Mouse (Mus musculus): ENCODE measurements around the gene Manba.

DNA sequence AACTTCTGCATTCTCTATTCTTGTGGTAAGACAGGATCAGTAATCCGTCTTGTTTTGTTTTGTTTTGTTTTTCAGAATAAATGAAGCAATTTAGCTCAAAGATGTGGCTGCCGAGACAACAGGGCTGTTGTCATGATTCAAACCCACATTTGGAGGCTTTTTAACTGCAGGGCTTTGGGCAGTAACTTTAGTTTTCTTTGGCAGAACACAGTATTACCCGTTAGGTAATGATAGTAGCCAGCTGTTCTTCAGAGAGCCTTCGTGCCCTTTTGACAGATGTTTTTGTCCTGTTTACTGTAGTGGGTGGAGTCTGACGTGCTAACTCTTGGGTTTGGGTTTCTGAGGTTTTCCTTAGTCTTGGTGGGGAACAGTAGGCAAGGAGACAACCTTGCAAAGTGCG is 87.6 kb downstream of the Manba start:
- no peak for TF ChIP-seq CTCF (IDR thresholded peaks at IDR 0.05; ENCODE audit: low read depth)
- no peak for TF ChIP-seq EP300 (IDR thresholded peaks at IDR 0.05; ENCODE audit: low read depth)
